Mouse (Mus musculus): ENCODE data around the gene Pla2g4e.

DNA sequence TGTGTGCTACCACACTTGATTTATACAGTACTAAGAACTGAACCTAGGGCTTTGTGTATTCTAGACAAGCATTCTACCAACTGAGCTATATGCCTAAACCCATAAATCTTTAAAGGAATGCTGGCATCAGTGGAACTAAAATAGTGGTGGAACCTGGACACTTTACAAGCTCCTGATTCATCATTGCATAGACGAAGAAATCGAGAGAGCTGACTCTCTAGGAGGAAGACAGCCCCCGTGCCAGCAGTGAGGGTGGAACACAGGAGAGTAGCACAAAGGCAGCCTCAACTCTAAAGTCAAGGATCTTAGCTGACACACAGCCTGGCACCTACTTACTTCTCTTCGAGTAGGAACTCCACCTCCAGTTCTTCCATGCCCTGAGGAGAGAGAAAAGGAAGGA, 57.0 kb downstream of the Pla2g4e start:
- TF ChIP-seq EP300 (optimal IDR thresholded peaks at IDR 0.05) (no peak), CTCF (IDR thresholded peaks at IDR 0.05; ENCODE audit: low read depth) (no peak)
